Mouse (Mus musculus) mesoderm, embryonic 11.5 days (tissue): ENCODE measurements around the gene Spag17.

Experiments
- DNase-seq: peaks from one replicate; pipeline ENCODE4 v3.0.0-alpha.2; 2012; ENCODE audit warnings: low read depth, low spot score

Gene Spag17

DNA sequence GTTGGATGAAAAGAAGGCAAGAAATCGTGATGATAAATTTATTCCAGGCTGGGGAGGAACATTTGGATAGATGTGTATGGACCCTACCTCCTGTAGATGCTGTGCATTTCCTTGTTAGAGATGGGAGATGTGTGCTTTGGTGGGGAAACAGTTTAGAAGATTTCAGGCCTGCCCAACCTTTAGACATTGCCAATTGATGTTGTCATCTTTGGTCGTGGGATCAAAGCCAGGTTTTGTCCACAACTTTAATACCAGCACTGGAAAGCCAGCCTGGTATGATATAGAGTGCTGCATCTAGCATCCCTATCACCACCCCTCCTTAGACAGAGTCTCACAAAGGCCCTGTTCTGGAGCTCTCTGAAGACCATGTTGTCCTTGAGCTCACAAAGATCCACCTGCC lies 278.4 kb downstream of the Spag17 start:
- DNase-seq: no peak

DNA sequence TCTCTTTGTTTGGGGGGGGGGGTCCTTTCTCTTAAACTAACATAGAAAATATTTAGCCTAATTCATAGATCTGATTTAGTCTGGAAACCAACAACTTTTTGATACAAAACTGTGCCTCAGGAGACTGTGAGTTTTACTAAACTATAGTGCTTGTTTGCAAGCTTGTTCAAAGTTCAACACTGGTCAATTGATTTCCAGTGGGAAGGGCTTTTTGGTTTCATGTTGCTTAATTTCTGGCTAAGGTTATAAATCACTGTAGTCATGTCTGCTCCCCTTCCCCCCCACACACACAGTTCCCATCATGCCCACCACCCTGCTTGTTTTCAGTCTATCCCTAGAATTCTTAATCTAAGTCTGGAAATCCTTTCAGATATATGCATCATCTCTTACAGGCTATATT lies 279.8 kb downstream of the Spag17 start:
- DNase-seq: no peak

DNA sequence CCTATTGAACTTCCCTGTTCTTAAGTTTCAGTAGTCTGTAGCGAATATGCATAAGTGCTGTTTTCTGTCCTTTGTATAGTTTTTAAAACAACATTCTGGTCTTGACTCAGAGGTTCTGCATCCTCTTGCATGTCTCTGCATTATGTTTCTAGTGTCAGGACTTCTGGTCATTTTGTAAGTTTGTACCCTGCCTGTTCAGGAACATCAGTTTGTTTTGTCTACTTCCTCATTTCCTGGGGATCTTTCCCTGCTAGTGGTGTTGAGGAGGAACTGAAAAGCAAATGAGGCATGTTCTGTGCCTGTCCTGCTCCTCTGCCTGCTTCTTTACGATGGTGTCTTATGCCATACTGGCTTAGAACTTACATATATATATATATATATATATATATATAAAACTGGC lies 290.8 kb downstream of the Spag17 start:
- no peak for DNase-seq

DNA sequence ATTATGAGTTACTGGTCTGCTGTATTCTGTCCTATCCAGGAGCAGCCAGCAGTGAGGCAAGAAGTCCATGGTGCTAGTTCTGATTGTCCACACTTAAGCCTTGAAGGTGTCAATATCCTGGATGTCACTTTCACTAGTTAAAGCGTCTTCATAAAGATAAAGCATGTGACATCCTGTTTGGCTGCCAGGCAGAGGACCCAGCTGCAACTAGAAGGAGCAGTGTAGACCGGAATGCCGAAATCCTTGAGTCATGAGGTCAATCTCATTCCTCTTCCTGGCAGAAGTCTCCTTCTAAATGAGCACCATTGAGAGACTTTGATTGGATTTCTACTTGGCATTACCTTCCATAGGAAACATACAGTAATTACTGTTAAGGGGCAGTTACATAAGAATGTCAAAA lies 295.3 kb downstream of the Spag17 start:
- no peak for DNase-seq

DNA sequence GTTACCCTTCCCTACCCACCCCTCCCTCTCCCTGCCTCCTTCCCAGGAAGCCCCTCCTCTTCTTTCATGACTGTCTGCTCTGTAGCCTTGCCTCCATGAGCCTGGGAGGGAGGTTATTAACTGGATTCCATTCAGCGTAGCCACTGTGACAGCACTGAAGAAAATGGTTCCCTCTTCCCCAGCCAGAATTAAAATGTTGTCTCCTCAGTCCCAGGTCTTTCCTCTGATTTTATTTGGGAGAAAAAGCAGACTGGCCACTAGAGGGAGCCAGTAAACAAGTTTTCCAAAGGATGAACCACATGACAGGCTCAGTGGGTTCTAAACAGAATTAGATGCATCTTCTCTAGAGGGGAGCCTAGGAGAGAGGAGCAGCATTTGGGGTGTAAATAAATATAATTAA lies 304.2 kb downstream of the Spag17 start:
- DNase-seq: peak; percentile 80

DNA sequence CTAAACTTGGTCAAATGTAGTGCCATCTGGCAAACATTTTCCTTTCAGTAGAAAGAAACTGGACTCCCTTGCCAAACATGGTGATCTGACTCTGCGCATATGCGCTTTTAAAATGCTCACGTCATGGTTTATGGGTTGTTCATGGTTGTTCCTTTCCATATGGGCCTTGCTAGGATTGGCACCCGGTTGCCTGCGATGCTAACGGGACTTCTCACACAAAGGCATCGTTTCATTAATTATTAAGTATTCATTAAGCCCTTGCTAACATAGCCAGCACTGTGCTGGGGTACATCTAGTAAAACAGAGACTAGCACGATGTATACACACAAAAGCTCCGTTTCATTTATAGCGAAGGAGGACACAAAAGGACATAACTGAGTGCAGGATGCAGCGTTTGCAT lies 304.7 kb downstream of the Spag17 start:
- no peak for DNase-seq
